Mouse (Mus musculus) midbrain, embryonic 12.5 days (tissue): ENCODE data around the gene Olfr714. TPM values are rescaled to one million over a fixed set of nuclear protein-coding genes. Genes with fewer than 3 reads are reported as not detected.
A peak's percentile ranks its signal among the peaks of the same experiment; 100 is the strongest.
"Not testable (repeated sequence)": the region's sequence is repeated elsewhere in the genome, so short reads cannot be mapped to it uniquely, and the experiment has no call there.

Experiments used
- ATAC-seq: fragments of 200-750 bp; cut with Nextera tagmentation; 2 replicates; pipeline ENCODE4 v1.8.0; 2017; ENCODE audit warnings: low read depth, moderate TSS enrichment, moderate library complexity; ENCODE audit not compliant: low FRiP score
- H3K27ac ChIP-seq: fragments of 300-500 bp; sonication (generic); replicated peaks from 2 replicates; pipeline ENCODE4 v1.5.1; 2016; ENCODE audit warnings: mild to moderate bottlenecking
- H3K27me3 ChIP-seq: fragments of 300-500 bp; sonication (generic); 2 replicates; pipeline ENCODE4 v1.6.1; 2016; ENCODE audit warnings: mild to moderate bottlenecking
- H3K36me3 ChIP-seq: fragments of 300-500 bp; sonication (generic); 2 replicates; pipeline ENCODE4 v1.6.1; 2016
- H3K4me1 ChIP-seq: fragments of 300-500 bp; sonication (generic); 2 replicates; pipeline ENCODE4 v1.6.1; 2016
- H3K4me2 ChIP-seq: fragments of 300-500 bp; sonication (generic); replicated peaks from 2 replicates; pipeline ENCODE4 v1.6.1; 2016; ENCODE audit warnings: mild to moderate bottlenecking, moderate library complexity
- H3K4me3 ChIP-seq: fragments of 300-500 bp; sonication (generic); 2 replicates; pipeline ENCODE4 v1.5.1; 2016; ENCODE audit warnings: mild to moderate bottlenecking
- H3K9ac ChIP-seq: fragments of 300-500 bp; sonication (generic); replicated peaks from 2 replicates; pipeline ENCODE4 v1.6.1; 2016; ENCODE audit warnings: mild to moderate bottlenecking, moderate library complexity
- H3K9me3 ChIP-seq: fragments of 300-500 bp; sonication (generic); 2 replicates; pipeline ENCODE4 v1.6.1; 2016; ENCODE audit warnings: mild to moderate bottlenecking
- WGBS: fragments of 180-500 bp; shearing (Covaris S2); methylation state at CpG from one replicate; pipeline ENCODE4 v1.1.7; 2016; 5-methylcytosine and 5-hydroxymethylcytosine counted together
- polyA plus RNA-seq: library from polyadenylated mRNA; unstranded; fragments of >200 nt; fragmentation: Nextera tagmentation; extraction: Ambion mirVana; gene quantifications from 2 replicates; pipeline ENCODE4 v1.2.1, GENCODE M21; 2016

The Olfr714 gene
- not detected in 2 replicates for polyA plus RNA-seq

GRCm38 (mm10) chr7:107070681-107071080 is at the start of gene Olfr714:
Olfr714 (plus strand) TSS chr7:107070981.
- Histone ChIP-seq H3K4me3 (no peak within 1 kb of the TSS), H3K36me3 (no peaks in the 10 kb centered on the region), H3K4me1 (no peaks in the 10 kb centered on the region), H3K4me2 (no peak within 1 kb of the TSS), H3K27me3 (no peaks in the 10 kb centered on the region), H3K9me3 (0 out of 2 replicates have a peak, but pooled peaks cover 4% of the 10 kb centered on the region), H3K27ac (no peak within 1 kb of the TSS), H3K9ac (no peak within 1 kb of the TSS)
- ATAC-seq = no peak
- WGBS = 85% methylated on average over 2 of the region's 2 CpGs

- WGBS = 81% methylated on average over 1 of the region's 1 CpGs
Observed at GRCm38 (mm10) chr7:107030874-107031273, 39.9 kb upstream of the Olfr714 start, which contains the start of gene Olfr713. Olfr713 (plus strand) TSS chr7:107031174.

GRCm38 (mm10) chr7:107039934-107040563 is 30.7 kb upstream of the Olfr714 start:
- H3K9ac ChIP-seq = no peak overlapping the region
- WGBS = 81% methylated on average over 2 of the region's 2 CpGs
- no peaks in the 10 kb centered on the region for H3K9me3 ChIP-seq
- H3K27me3 ChIP-seq = no peaks in the 10 kb centered on the region
- H3K27ac ChIP-seq = no peak overlapping the region
- no peaks in the 10 kb centered on the region for H3K4me1 ChIP-seq
- ATAC-seq = no peak
- no peak overlapping the region for H3K4me3 ChIP-seq
- H3K36me3 ChIP-seq = no peaks in the 10 kb centered on the region
- no peak overlapping the region for H3K4me2 ChIP-seq

More at GRCm38 (mm10) chr7:107030874-107031273, 39.9 kb upstream of the Olfr714 start, which contains the start of gene Olfr713:
- Histone ChIP-seq H3K27ac (no peak within 1 kb of the TSS), H3K4me2 (no peak within 1 kb of the TSS), H3K9me3 (no peaks in the 10 kb centered on the region), H3K27me3 (no peaks in the 10 kb centered on the region), H3K36me3 (no peaks in the 10 kb centered on the region), H3K9ac (no peak within 1 kb of the TSS), H3K4me3 (no peak within 1 kb of the TSS), H3K4me1 (no peaks in the 10 kb centered on the region)
- ATAC-seq = no peak

GRCm38 (mm10) chr7:107043136-107043535 is 27.6 kb upstream of the Olfr714 start:
- 92% methylated on average over 3 of the region's 3 CpGs for WGBS
- no peaks in the 10 kb centered on the region for H3K36me3 ChIP-seq
- no peak for ATAC-seq

GRCm38 (mm10) chr7:107044407-107044806 is 26.4 kb upstream of the Olfr714 start:
- H3K9me3 ChIP-seq = no peaks in the 10 kb centered on the region
- no peaks in the 10 kb centered on the region for H3K4me1 ChIP-seq
- no peak overlapping the region for H3K9ac ChIP-seq
- no peak overlapping the region for H3K4me3 ChIP-seq
- WGBS = 100% methylated on average over 1 of the region's 1 CpGs
- no peak overlapping the region for H3K27ac ChIP-seq
- no peak overlapping the region for H3K4me2 ChIP-seq
- H3K27me3 ChIP-seq = no peaks in the 10 kb centered on the region
- no peaks in the 10 kb centered on the region for H3K36me3 ChIP-seq
- no peak for ATAC-seq

More at GRCm38 (mm10) chr7:107043136-107043535, 27.6 kb upstream of the Olfr714 start:
- no peak overlapping the region for H3K27ac ChIP-seq
- H3K9ac ChIP-seq = no peak overlapping the region
- H3K4me3 ChIP-seq = no peak overlapping the region
- H3K4me1 ChIP-seq = no peaks in the 10 kb centered on the region
- no peaks in the 10 kb centered on the region for H3K9me3 ChIP-seq
- H3K4me2 ChIP-seq = no peak overlapping the region
- no peaks in the 10 kb centered on the region for H3K27me3 ChIP-seq

GRCm38 (mm10) chr7:107045833-107046232 is 24.9 kb upstream of the Olfr714 start:
- Histone ChIP-seq H3K4me2 (no peak overlapping the region), H3K9ac (no peak overlapping the region), H3K27me3 (no peaks in the 10 kb centered on the region), H3K36me3 (no peaks in the 10 kb centered on the region), H3K27ac (no peak overlapping the region), H3K4me3 (no peak overlapping the region), H3K9me3 (no peaks in the 10 kb centered on the region), H3K4me1 (no peaks in the 10 kb centered on the region)
- ATAC-seq = peak; percentile 65
- WGBS = 5% methylated on average over 5 of the region's 5 CpGs

GRCm38 (mm10) chr7:107047578-107047977 is 23.2 kb upstream of the Olfr714 start:
- Histone ChIP-seq H3K4me3 (no peak overlapping the region), H3K4me2 (no peak overlapping the region), H3K9ac (no peak overlapping the region), H3K9me3 (no peaks in the 10 kb centered on the region), H3K36me3 (no peaks in the 10 kb centered on the region), H3K27ac (no peak overlapping the region), H3K27me3 (no peaks in the 10 kb centered on the region), H3K4me1 (no peaks in the 10 kb centered on the region)
- ATAC-seq = no peak
- 59% methylated on average over 3 of the region's 3 CpGs for WGBS

GRCm38 (mm10) chr7:107092920-107093319 is 22.1 kb downstream of the Olfr714 start, which contains the start of gene Olfr17:
Olfr17 (plus strand) TSS chr7:107093220.
- ATAC-seq = no peak
- H3K4me2 ChIP-seq = no peak within 1 kb of the TSS
- no peaks in the 10 kb centered on the region for H3K9me3 ChIP-seq

GRCm38 (mm10) chr7:107110269-107110668 is 39.5 kb downstream of the Olfr714 start, which contains the start of gene Olfr715b:
Olfr715b (minus strand) TSS chr7:107110369.
- 80% methylated on average over 2 of the region's 2 CpGs for WGBS
- not testable (repeated sequence) for ATAC-seq, H3K9ac ChIP-seq, H3K36me3 ChIP-seq, H3K4me1 ChIP-seq, H3K27me3 ChIP-seq, H3K9me3 ChIP-seq, H3K4me2 ChIP-seq, H3K4me3 ChIP-seq, H3K27ac ChIP-seq

More at GRCm38 (mm10) chr7:107092920-107093319, 22.1 kb downstream of the Olfr714 start, which contains the start of gene Olfr17:
- H3K9ac ChIP-seq = no peak within 1 kb of the TSS
- 60% methylated on average over 1 of the region's 1 CpGs for WGBS
- H3K27me3 ChIP-seq = no peaks in the 10 kb centered on the region
- no peaks in the 10 kb centered on the region for H3K36me3 ChIP-seq
- H3K4me3 ChIP-seq = no peak within 1 kb of the TSS
- H3K27ac ChIP-seq = no peak within 1 kb of the TSS
- H3K4me1 ChIP-seq = no peaks in the 10 kb centered on the region

Other genes with a start within 250 kb of the Olfr714 start
- gene Olfr702, start 237.1 kb upstream of the Olfr714 start, polyA plus RNA-seq = not detected in 2 replicates
- gene Olfr703, start 227.6 kb upstream of the Olfr714 start, polyA plus RNA-seq = not detected in 2 replicates
- gene Olfr704, start 207.8 kb upstream of the Olfr714 start, polyA plus RNA-seq = not detected in 2 replicates
- not detected in 2 replicates for gene Olfr705, start 194.1 kb upstream of the Olfr714 start, polyA plus RNA-seq
- gene Olfr706, start 182.8 kb upstream of the Olfr714 start, polyA plus RNA-seq = not detected in 2 replicates
- gene Olfr707, start 169.7 kb upstream of the Olfr714 start, polyA plus RNA-seq = not detected in 2 replicates
- not detected in 2 replicates for gene Olfr1532-ps1, start 163.0 kb upstream of the Olfr714 start, polyA plus RNA-seq
- not detected in 2 replicates for gene Olfr709-ps1, start 138.8 kb upstream of the Olfr714 start, polyA plus RNA-seq
- not detected in 2 replicates for gene Olfr710, start 122.7 kb upstream of the Olfr714 start, polyA plus RNA-seq
- not detected in 2 replicates for gene Olfr6, start 107.0 kb upstream of the Olfr714 start, polyA plus RNA-seq
- not detected in 2 replicates for gene Olfr711, start 95.5 kb upstream of the Olfr714 start, polyA plus RNA-seq
- not detected in 2 replicates for gene Olfr2, start 64.9 kb upstream of the Olfr714 start, polyA plus RNA-seq
- gene Olfr713, start 39.8 kb upstream of the Olfr714 start, polyA plus RNA-seq = not detected in 2 replicates
- gene Olfr17, start 22.2 kb downstream of the Olfr714 start, polyA plus RNA-seq = not detected in 2 replicates
- not detected in 2 replicates for gene Olfr715b, start 39.4 kb downstream of the Olfr714 start, polyA plus RNA-seq
- gene Olfr715, start 60.1 kb downstream of the Olfr714 start, polyA plus RNA-seq = not detected in 2 replicates
- gene Olfr716, start 67.3 kb downstream of the Olfr714 start, polyA plus RNA-seq = not detected in 2 replicates
- not detected in 2 replicates for gene Nlrp14, start 96.0 kb downstream of the Olfr714 start, polyA plus RNA-seq
- not detected in 2 replicates for gene Rbmxl2, start 138.5 kb downstream of the Olfr714 start, polyA plus RNA-seq